Mouse (Mus musculus): ENCODE data around the gene Grip1.
A peak's percentile ranks its signal among the peaks of the same experiment; 100 is the strongest.

Gene Grip1

DNA sequence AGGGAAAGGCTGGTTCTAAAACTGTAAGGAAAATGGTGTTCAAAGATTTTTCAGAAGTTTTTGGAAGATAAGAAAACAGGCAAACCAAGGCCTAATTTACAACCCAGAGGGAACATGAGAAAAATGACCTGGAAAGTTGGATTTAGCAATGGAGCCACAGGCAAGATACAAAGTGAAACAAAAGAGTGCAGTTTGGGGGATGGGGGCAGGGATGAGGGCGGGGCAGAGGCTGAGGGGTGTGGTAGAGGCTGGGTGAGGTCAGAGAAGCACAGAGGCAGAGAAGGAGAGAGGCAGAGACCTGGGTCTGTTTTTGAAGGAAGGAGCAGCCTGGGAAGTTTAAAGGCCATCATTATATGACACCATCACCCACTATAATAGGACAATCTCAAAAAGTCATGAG, 377.5 kb downstream of the Grip1 start:
- no peak for ATAC-seq (ENCODE audit: low TSS enrichment)

DNA sequence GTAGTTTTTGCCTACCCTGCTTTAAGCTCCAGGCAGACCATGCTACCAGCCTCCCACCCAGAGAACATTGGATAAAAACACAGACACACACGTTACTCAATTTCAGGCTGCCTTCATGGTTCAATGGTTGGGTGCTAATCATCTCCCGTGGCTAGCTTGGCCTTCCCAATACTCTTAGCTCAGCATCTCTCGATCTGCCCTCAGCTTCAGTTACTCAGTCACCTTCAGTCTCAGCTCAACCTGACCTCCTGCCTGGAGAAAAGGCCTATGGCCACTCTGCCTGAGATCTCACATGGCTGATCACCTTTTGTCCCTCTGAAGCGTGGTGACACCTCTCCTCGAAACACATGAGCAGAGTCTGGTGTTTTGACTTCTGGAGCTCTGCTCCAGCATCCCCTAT, 379.7 kb downstream of the Grip1 start:
- ATAC-seq (ENCODE audit: low TSS enrichment) = no peak

DNA sequence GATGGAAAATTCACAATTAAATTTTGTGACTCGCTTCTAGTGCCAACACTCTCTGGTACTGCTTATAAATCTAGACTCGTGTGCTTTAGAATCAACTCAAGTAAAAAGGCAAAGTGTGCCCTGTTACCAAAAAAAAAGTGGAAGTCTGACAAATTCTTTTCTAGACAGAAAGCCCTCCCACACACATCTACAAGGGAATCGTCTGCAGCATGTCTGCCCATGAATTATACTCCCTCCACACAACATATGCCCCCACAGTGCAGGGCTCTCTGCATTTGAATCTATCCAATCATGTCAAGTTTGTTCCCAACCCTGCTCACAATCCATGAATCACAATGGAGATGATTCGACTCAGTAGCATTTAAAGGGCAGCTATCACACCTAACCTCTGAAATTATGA, 380.5 kb downstream of the Grip1 start:
- peak; percentile 98 for ATAC-seq (ENCODE audit: low TSS enrichment)

DNA sequence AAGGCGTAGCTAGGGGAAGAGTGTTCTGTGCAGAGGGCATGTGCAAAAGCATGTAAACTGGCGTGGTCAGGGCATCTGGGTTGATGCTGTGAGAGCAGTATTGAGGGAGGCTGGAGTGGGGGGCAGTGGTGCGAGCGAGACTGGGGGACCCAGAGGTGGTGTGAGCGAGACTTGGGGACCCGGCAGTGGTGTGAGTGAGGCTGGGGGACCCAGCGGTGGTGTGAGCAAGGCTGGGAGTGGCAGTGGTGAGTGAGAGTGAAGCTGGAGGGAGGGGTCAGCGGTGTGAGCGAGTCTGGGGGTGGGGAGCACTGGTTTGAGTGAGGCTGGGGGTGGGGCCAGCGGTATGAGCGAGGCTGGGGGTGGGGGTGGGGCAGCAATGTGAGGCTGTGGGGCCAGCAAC, 386.0 kb downstream of the Grip1 start:
- ATAC-seq (ENCODE audit: low TSS enrichment) = no peak

DNA sequence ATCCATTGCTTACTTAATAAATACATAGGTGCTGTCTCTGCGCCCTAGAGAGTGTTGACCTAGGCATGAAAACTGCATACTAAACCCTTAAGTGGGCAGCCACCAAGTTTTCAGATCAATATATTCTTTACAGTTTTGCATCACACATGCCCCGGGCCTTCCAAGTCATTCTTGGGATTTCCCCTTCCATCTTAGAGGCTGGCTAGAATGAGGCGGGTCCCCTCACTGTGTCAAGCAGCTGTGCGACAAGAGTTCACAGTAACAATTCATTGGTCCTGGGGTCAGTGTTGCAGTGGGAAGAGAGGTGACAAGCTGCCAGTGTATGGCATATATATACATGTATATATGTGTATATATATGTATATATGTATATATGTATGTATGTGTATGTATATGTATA, 388.4 kb downstream of the Grip1 start:
- ATAC-seq (ENCODE audit: low TSS enrichment) = no peak

DNA sequence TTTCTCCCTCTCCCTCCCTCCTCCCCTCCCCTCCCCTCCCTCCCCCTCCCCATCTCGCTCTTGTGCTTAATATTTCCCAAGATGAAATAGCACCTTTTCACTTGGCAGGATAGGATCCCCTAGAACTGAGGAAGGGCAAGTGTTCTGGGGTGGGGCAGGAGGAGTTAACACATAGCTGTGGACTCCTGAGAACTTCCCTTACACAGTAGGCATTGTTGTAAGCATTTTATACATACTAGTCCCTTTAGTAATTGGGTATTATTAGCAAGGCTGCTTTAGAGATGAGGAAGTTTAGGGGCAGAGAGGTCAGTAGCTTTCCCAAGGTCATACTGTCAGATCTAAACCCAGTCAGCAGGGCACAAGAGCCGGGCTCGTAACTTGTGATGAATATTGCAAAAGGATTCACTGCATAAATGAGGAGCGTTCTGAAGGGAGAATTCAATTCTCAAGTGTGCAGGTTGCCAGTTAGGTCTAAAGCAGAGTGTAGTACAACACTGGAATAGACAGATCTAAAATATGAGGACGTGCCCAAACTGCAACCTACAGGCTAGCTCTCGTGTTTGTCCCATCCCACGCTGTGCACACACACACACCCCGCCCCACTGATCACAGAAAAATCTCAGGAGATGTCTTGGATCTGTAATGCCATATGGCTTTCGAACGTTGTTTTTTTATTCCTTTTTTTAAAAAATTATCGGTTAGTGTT, 392.2 kb downstream of the Grip1 start:
- ATAC-seq (ENCODE audit: low TSS enrichment) = peak; percentile 74

DNA sequence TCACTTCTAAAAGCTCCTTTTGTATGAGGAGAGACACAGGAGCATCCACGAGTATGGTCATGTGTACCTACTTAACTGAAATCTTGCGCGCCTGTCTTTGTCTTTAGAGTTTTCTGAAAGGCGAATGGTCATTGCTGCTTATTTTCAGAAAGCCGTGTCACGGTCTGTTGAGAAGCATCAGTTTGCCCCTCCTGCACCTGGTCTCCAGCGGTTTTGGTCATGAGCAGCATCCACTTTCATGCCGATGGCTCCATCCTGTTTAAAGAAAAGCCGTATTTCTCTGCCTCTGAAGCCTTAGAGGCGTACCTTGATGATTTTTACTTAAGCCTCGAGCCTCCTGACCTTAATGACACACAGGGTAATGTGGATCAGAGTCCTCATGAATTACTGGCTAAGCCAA, 398.0 kb downstream of the Grip1 start:
- ATAC-seq (ENCODE audit: low TSS enrichment) = no peak

DNA sequence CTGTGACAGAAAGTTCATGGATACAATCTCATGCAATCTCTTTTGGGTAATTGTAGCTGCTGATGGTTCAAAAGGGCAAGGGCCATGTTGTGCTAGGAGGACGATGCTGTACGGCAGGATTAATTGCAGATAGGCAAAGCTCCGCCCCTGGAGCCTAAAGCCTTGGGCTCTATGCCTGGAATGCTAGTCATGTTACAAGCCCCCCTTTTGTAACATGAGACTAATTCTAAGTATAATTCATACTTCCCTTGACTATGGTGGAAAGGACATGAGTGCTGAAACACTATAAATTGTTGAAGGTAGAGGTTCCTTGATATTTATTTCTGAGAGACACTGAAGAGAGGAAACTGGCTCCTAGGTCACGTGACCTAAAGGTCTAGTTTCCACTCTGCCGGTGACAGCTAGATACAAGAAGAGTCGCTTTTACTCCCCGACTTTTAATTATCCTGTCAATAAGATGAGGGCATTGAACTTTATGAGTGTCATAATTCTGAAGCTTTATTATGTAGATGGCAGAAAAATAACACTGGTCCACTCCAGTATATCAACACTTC, 399.0 kb downstream of the Grip1 start:
- no peak for ATAC-seq (ENCODE audit: low TSS enrichment)

DNA sequence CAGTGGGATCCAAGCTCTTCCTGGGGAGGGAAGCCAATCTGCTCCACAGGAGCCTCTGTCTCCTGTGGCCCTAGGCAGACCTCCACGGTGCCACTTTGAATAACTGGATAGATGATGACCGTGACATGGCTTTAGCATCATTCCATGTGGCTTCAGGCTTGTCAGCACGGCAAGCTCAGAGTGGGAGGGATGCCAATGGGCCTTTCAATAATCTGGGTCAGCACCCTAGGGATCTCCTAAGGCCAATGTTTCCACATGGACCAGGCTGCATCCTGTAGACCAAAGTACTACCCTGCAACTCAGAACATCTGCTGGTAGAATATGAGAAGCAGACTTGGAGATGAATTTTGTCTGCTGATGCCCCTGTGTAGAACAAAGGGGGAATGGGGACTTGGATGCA, 414.1 kb downstream of the Grip1 start:
- ATAC-seq (ENCODE audit: low TSS enrichment) = no peak

DNA sequence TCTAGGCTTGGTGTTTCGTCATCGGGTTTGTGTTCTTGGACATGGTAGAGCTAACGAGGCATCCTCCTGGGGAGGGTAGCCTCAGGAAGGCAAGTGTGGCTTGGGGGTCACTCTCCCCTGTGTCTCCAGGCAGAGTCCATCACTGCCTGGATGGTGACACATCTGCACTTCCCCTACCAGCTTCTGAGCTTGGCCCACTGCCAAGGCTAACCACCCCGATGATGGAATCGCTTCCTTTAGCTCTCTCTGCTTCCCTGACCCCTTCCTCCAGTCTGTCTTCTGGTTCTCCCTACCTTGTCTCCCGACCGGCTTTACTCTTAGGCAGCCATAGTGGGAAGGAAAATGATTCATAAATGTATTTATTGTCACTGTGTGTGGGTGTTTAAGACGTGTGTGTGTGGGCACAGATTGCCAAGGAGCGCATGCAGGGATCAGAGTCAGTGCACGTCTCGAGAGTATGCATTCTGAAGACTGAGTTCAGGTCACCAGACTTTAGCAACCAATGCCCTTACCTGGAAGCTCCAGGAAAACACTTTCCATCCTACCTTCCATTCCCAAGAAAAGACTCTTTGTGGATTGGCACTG, 415.5 kb downstream of the Grip1 start:
- ATAC-seq (ENCODE audit: low TSS enrichment) = peak; percentile 58

DNA sequence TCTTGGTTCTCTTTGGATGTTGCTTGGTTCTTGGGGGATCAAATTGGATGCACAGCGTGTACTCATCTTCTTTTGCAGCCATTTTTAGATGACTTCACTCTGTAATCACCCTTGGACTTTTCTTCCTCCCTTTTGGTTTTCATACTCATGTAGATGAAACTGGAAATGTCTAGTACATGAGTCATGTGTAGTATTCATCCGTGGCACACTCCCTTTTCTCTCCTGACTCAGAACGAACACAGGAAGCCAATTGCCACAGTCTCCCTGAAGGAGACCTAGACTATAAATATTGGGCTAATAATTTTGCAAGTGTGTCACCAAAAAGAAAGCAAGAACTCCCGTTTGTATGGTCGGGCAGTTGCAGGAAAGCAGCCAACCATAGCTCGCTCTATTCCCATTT, 423.1 kb downstream of the Grip1 start:
- ATAC-seq (ENCODE audit: low TSS enrichment) = no peak

DNA sequence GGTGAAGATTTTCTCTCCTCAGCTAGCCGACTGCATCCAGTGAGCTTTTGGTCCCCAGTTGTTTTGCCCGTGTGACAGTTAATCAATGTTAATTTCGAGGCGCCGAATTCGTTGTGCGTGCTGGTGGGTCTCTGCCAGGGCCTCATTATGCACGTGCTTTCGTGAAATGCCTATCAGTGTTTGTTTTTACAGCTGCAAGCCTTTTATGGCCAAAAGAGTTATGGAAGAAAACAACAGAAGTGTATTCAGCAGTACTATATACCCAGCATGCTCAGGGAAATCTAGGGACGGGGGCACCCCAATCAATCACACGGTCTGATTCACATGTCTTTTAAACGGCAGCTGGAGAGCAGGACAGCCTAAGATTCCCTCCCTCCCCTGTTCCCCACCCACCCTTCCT, 424.7 kb downstream of the Grip1 start:
- ATAC-seq (ENCODE audit: low TSS enrichment) = no peak

DNA sequence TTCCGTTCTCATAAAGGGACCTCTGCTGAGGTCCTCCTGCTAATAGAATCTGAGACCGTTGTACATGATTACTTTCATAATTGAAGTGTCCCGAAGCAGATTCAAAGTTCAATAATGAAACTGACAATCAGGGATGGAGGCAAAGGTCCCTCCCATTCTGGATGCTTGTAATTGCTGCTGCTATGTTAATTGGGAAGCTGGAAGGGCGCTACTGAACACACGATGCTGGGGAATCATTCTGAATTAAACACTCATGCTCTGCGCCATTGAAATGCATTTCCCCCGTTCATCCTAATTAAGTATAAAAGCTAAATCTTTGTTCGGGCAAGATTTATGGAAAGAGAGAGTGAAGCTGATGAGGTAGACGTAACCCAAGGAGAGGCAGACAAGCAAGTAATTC, 431.0 kb downstream of the Grip1 start:
- no peak for ATAC-seq (ENCODE audit: low TSS enrichment)

DNA sequence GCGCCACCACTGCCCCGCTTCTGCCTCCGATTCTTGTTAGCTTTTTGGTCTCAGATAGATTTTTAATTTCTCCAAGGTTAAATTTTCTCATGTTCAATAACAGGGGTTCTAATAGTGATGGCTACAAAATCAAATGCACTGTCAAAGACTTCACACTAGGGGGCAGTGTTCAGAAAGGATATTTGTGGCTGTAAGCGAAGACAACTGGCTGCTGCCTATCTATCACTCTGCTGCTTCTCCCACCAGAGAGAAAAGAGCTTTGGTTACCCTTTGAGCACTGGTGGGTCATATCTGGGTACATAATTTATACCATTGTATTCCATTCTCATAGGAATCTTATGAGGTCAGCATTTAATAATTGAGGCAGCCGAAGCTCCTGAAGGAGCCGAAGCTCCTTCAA, 431.9 kb downstream of the Grip1 start:
- ATAC-seq (ENCODE audit: low TSS enrichment) = peak; percentile 57; the same call in 1 of the 2 replicates

DNA sequence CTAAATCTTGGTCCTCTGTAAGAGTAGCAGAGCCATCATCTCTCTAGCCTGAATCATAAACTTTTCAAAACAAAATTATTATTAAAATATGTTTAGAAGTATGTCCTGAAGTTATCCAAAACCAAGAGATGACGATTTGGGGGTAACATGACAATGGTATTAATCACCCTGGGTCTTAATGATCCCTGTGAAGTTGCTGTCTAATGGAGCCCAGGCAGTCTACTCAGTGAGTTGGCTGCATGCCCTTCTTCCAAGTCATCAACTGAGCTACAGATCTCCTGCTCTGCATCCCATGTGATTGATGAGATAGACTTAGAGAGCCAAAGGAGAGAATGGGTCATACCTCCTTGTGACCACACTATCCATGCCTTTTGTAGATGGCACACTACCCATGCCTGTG, 433.1 kb downstream of the Grip1 start:
- ATAC-seq (ENCODE audit: low TSS enrichment) = no peak

DNA sequence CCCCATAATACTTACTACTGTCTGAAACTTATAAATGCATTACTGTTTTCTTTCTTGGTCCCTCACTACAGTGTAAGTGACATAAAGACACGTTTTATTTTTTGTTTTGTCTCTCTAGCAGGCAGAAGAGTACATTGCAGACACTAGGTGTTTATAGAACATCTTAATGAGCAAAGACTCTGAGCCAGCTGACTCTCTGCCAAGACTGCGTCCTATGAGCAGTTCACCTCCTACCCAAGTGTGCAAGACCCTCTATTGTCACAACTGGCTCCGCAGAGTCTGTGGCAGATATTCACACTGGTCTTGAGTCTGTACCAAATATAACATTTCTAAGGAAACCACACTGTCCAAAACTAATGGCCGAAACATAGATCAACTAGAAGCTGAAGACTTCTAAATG, 449.1 kb downstream of the Grip1 start:
- ATAC-seq (ENCODE audit: low TSS enrichment) = no peak

DNA sequence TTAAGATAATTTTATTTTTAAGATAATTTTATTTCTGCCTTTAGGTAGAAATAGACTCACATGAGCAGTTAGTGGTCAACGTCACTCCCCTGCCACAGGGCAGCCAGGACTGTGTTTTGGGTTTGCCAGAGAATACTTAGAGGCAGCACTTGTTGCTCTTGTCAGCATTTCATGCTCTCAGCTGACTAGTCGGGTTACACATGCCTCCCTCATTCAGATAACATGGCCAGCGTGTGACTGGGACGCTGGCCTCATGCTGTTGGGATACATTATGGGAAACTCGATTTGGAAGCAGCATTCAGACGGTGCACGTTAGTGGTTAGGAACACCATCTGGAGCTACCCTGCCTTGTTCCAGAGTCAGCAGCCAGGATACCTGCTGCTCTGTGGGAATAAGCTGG, 453.2 kb downstream of the Grip1 start:
- no peak for ATAC-seq (ENCODE audit: low TSS enrichment)

DNA sequence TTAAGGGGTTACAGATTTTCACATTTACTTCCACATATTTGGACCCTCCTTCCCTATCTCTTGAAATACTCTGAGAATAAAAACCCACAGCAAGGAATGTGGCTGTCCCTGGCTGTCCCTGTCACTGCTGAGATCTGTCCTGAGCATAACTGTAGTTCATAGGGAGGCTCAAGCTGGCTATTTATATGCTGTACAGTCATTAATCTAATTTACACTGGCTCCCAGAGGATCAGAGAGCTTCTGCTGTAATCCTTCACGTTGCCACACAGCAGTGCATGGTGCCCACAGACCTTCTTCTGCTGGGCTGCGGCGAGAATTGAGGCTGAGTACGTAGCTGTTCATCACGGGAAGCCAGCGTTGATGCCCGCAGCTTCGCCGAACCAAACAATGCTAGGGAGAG, 464.4 kb downstream of the Grip1 start:
- ATAC-seq (ENCODE audit: low TSS enrichment) = no peak

DNA sequence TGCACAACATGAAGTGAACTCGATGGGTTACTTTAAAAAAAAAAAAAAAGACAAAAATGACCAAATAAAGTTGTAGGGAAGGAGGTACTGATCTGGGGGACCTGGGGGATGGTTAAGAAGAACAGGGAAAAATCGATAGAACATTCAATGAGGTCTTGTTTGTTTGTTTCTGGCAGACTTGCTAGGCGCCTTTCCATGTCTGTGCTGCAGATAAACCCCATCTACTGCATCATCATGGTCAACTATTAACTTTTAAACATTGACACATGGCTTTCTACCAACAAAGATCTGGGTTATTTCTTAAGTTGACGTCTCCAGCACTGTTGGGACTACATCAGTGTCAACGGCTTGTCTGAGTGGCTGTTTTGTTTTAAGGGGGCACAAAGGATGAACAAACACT, 474.3 kb downstream of the Grip1 start:
- no peak for ATAC-seq (ENCODE audit: low TSS enrichment)

DNA sequence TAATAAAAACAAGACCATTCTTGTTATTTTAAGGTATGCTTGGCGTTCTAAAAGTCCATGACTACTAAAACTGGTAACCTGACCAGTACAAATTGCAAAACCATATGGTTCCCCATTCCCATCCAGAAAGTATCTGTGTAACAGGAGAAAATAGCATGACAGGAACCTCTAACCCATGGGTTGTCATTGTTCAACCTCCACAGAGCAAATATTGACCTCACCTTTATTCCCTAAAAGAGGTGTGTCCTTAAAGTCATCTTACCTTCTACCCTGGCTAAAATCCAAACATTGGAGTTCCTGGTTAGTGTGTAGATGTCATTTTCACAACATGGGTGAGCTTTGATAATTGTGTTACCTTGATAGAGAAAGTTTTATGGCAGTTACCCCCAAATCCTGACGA, 475.3 kb downstream of the Grip1 start:
- no peak for ATAC-seq (ENCODE audit: low TSS enrichment)

DNA sequence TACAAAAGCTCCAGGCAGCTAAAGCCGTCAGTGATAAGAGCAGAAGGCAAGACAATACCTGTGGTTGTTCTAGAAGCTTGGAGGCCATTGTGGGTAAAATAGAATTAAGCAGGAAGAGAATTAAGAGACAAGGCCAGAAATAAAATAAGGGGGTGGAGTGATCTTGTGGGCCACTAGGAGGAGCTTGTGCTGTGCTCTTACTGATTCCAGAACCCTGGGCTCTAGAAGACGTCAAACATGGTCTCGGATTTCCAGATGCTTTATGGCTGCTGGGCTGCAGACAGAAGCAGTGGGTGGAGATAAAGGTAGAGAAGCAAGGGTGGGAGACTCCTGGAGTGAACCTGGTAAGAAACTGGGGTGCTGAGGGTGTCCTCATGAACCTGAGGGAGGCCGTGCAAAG, 479.2 kb downstream of the Grip1 start:
- ATAC-seq (ENCODE audit: low TSS enrichment) = no peak

DNA sequence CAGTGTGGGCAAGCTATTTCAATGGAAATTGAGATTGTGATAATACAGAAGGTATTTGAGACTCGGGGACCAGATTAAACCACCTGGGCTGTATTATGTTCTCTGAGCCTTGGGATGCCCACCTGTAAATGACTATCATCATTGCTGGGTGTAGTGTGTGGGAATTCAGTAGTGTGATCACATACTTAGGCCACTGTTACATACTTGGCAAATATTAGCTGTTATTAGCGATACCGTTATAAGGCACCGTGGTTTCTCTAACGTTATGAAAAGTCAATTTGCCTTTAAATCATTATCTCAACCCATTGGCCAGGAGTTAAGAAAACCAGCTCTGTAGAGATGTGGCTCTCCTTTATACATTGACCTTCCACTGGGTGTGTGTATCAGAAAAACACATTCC, 479.7 kb downstream of the Grip1 start:
- no peak for ATAC-seq (ENCODE audit: low TSS enrichment)

DNA sequence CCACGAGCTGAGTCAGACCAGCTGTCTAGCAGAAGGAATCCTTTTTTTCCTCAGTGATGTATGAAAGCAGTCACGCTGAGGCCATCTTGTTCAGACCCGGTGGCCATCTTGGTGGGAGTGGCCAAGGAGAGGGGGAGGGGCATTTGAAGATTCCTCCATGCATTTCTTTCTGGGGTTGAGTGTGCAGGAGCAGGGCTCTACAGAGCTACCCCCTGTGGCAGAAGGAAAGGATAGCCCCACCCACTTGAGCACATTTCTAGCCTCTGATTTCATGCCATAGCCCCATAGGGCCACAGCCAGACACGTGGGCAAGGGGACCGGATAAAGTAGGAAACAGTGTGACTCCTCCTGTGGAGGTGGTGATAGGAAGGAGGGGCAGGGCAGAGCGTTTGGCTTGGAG, 481.6 kb downstream of the Grip1 start:
- ATAC-seq (ENCODE audit: low TSS enrichment) = no peak

DNA sequence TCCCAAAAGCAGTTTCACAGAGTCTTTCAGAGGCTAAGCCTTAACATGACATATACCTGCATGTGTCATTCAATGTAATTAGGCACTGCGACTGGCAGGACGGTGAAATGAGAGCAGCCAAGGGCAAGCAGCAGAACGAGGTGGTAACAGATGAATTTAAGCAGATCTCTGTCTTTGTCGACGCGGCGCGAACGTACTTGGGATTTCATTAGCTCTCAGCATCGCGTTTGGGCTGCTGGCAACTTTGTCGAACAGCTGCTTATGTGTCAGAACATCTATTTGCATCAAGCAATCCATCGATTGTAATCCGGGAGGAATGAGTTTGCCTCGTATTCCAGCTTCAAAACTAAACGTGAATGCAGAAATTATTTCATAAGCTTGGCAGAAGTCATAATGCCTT, 483.9 kb downstream of the Grip1 start:
- no peak for ATAC-seq (ENCODE audit: low TSS enrichment)

Data from frontal cortex, adult (tissue).